Mouse (Mus musculus): Measurements from ENCODE around the gene Zfand2b.

Zfand2b gene

DNA sequence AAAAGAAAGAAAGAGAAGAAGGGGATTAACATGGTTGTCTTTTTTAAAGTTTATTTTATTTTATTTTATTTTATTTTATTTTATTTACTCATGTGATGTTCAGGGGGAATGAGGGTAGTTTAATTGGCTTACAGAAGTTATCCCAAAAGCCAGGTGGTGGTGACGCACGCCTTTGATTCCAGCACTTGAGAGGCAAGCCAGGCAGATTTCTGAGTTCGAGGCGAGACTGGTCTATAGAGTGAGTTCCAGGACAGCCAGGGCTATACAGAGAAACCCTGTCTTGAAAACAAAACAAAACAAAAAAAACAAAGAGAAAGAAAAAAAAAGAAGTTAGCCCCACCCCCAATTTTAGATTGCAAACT lies 8.2 kb upstream of the Zfand2b start:
- WGBS = 88% methylated on average over 4 of the region's 4 CpGs

DNA sequence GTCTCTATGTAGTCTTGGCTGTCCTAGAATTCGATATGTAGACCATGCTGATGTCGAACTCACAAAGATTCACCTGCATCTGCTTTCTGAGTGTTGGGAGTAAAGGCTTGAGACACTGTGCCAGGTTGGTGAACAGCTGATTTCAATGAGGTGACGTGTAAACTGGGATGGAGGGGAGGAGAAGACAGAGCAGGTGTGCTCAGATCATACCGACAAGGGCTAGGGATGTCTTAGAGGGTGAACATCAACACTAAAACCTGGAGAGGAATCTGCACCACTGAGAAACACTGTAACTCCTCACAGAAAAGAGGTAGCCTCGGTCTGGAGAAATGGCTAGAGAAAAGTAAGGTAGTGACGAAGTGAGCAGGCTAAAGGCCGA lies 364 bp upstream of the Zfand2b start:
- 7% methylated on average over 7 of the region's 7 CpGs for WGBS

- 4% methylated on average over 23 of the region's 23 CpGs for WGBS
Observed at GRCm38 (mm10) chr1:75179334-75180104, 11.1 kb downstream of the Zfand2b start.

GRCm38 (mm10) chr1:75180105-75180590 lies 11.7 kb downstream of the Zfand2b start, which contains the start of gene Abcb6:
Gene Abcb6 (minus strand): TSS chr1:75180392.
- under 1% methylated on average over 31 of the region's 31 CpGs for WGBS

DNA sequence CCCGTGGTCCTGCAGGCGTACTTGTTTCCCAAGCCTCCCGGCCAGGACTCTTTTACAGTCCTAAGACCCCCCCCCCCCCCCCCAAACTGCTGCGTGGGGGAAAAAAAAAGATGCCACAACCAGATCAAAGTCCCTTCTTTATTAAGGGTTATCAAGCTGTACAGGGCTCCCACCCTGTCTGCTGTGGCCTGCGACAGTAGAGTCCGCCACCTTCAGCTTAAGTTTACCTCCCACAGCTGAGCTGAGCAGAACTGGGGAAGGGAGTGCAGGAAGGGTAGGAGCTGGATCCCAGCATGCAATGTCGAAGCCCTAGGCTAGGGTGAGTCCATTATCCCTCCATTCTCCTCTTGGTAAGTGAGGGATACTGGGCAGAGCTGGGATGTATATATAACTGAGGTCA lies 12.3 kb downstream of the Zfand2b start:
- 31% methylated on average over 7 of the region's 7 CpGs for WGBS

DNA sequence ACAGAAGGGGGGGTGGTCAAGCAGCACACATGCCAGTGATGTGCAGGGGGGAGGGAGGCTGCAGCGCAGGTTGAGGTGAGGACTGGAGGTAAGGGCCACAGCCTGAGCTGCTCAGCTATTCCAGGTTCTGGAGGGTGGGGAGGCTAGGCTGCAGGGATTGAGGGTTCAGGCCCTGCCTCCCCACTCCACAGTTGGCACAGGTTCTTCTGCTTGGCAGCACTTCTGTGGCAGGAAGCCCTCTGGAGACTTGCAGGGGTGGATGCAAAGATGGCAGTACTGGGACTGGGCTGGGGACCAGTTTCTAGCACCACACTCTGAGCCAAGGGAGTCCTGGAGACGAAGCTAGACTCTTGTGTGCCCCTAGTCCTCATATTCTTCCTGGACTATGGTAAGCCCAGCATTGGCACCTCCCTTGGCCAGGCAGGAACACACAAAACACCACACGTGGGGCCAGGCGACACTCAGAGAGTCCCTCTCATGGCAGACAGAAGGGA lies 13.0 kb downstream of the Zfand2b start:
- 68% methylated on average over 4 of the region's 4 CpGs for WGBS

GRCm38 (mm10) chr1:75182160-75182559 lies 13.7 kb downstream of the Zfand2b start:
- 63% methylated on average over 4 of the region's 4 CpGs for WGBS

- 88% methylated on average over 11 of the region's 11 CpGs for WGBS
Observed at GRCm38 (mm10) chr1:75185495-75185894, 17.0 kb downstream of the Zfand2b start.

GRCm38 (mm10) chr1:75187914-75188483 lies 19.6 kb downstream of the Zfand2b start:
- WGBS = 85% methylated on average over 2 of the region's 2 CpGs

DNA sequence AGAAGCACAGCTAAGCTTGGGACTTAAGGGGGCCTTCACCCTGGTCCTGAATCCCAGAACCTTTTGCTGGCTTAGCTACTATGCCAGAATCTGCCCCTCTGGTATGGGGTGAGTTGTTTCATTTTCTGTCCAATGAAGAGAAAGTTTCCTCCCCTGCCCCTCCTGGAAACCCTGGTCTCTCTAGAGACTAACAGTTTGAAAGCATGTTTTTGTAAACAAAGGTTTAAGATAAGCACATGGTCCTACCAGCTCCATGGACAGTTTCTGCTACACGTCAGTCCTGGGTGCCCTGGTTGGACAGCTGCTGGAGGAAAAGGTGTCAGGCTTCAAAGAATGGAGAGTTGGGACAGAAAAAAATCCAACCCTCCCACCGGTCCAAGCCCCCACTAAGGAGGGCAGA lies 22.1 kb downstream of the Zfand2b start:
- 42% methylated on average over 2 of the region's 2 CpGs for WGBS

- WGBS = 27% methylated on average over 5 of the region's 5 CpGs
Observed at GRCm38 (mm10) chr1:75191258-75191621, 22.8 kb downstream of the Zfand2b start.

DNA sequence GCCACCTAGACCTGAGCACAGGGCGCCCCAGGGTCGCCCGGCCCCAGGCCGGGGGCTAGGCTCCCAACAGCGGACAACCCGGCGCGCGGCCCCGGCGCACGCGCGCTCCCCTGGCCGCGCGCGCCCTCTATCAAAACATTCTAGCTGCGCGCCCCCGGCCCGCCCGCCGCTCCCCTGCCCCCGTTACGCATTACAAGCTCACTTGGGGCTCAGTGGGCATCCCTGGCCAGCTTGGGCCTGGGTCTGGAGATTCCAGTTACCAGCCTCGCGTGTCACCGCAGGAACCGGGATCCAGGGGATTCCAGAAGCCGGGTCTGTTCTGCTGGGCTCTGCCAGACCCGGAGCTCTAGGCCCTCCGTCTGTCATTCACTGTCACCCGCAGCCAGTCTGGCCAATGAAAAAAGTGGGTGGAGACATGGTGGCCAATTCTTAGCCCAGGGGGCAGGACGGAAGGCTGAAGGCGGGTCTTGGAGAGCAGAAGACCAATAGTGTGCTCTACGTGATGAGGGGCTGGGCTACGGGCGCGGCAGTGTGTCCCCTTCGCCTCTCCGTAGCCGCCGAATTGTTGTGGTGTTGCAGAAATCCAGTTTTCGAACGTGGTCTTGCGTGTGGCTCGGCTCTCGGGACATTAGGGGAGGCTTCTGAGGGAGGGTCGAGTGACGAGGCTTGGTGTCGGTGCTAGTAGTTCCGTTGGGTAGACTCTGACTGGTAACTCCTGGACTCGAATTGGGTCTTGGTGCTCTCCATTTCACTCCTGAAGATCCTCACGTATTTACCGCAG lies 23.4 kb downstream of the Zfand2b start, which contains the start of the genes Ankzf1 and Atg9a:
Ankzf1 (plus strand) TSS at position 530 of the 781 bp plus-strand sequence.
Atg9a (minus strand) TSS at position 575 of the 781 bp plus-strand sequence.
- under 1% methylated on average over 52 of the region's 56 CpGs for WGBS

GRCm38 (mm10) chr1:75192452-75192851 lies 24.0 kb downstream of the Zfand2b start:
- under 1% methylated on average over 19 of the region's 19 CpGs for WGBS

DNA sequence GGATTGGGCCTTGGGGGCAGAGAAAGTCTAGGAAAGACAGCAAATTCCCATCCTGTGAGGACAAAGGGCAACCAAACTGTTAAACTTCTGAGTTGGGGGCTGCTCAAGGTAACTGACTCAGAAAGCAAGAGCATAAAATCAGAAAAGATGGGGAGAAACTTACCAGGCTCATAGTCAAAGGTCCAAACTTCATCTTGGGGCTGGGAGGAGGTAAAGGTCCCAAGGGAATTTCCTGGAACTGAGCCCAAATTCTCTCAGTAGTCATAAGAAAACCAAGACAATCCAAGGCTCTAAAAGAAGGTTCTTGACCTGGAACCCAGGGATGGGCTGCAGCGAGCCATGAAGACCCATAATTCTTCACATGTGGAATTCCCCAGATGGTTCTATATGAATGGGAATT lies 32.8 kb downstream of the Zfand2b start:
- WGBS = 88% methylated on average over 1 of the region's 1 CpGs

DNA sequence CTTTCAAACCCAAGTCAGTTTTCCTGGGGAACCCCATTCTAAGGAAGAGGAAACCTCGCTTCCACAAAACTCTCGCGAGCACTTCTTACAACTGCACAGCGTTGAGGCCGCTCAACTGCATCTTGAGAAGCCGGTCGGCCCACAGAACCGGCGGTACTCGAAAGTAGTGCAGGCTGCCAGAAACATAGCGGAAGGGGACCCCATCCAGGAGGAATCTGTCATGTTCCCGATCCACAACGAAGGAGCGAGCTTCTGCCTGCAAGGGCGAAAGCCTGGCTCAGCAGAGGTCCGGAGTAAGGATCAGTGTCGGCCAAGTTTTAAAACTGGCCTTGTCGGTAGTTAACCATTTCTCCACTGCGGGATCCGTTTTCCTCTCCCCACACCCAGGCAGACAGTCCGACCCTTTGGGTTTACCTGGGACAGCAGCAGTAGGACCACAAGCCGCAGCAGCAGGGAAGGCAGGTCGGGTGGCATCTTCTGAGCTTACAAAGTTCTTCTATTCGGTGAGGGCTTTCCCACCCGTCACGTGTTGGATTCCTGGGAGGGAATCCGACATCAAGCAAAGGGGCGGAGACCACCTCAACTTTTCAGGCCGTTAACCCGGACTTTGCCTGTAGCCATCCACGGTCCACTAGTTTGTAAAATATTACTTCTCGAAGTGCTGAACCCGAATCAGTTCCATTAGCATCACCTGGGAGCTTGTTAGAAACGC lies 40.7 kb downstream of the Zfand2b start:
- WGBS = 12% methylated on average over 34 of the region's 34 CpGs

DNA sequence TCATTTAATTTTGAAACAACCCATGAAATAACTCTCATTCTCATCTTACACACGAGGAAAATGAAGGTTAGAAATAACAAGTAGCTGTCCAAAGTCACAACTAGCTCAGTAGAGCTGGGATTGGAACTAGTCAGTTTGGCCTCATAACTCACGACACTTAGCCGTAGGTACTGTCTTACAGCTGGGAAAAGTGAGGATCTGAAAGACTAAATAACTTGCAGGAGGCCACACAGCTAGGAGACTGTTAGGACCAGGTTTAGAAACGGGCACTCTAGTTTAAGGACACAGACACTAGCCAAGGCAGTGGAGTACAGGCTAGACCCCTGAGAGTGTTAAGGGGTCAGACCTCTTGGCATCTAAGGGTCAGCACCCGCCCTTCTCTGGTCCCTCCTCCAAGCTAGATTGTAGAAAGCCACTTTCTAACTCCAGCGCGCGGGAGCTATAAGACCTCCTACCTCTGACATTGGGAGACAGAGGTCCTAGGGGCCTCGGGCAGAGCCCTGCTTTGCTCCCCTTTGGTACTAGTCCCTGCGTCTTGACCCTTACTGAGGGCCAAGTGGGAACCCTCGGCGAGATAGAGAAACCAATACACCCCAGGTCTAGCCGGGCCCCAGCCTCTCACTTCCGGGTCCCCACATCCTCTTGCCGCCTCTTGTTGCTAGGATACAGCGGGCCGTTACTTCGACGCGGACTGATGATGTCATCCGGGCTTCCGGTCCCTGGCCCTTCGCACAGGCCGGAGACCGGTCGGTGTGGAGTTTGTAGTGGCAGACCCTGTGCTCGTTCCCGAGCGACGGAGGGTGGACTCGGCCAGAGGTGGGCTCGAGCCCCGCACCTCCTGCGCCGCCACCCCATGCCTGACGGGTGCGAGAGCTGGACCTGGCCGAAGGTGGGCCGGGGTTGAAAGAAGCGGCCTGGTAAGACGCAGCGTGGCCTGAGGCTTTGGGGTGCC lies 42.0 kb downstream of the Zfand2b start, which contains the start of the genes Glb1l and Stk16:
Glb1l (minus strand) TSS at position 678 of the 952 bp plus-strand sequence.
Stk16 (plus strand) TSS at position 703 of the 952 bp plus-strand sequence.
- WGBS = 5% methylated on average over 42 of the region's 42 CpGs

DNA sequence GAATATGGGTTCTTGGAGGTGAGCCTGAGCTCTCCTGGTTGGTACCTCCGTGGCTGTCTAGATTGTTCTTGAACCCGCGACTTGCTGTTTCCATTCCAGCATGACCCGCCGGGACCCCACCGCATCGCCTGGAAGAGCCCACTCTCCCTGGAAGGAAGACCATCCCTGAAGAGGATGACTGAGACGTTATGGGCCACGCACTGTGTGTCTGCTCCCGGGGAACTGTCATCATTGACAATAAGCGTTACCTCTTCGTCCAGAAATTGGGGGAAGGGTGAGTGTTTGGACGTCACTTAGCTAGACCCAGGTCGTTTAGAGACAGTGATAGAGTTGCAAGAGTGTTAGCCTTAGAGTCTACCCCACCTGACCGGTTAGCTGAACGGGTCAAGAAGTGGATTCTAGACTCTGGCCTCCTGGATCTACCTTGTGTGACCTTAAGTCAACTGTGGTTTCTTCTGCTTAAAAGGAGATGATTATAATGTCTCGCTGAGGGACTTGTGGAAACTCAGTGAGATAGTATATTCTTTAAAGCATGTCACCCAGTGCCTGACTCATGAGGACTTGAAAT lies 42.8 kb downstream of the Zfand2b start:
- 13% methylated on average over 17 of the region's 17 CpGs for WGBS

GRCm38 (mm10) chr1:75212542-75212941 lies 44.1 kb downstream of the Zfand2b start:
- 83% methylated on average over 4 of the region's 4 CpGs for WGBS

DNA sequence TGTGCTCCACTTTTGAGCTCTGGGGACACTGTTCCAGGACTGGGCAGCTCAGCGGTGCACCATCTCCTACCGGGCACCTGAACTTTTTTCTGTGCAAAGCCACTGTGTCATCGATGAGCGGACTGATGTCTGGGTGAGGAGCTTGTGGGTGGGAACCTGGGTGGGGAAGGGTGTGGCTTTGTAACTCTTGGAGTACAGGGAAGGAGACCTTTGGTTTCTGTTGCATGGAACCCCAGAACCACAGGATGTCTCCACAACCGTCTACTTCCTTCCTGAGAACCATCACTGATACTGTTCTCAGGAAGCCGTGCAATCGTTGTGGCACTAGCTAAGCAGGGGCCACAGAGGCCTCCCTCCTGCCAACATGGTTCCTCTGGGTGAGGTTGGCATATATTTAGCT lies 44.6 kb downstream of the Zfand2b start:
- 78% methylated on average over 7 of the region's 7 CpGs for WGBS

- WGBS = 45% methylated on average over 2 of the region's 2 CpGs
Observed at GRCm38 (mm10) chr1:75214442-75214841, 46.0 kb downstream of the Zfand2b start.

All from cerebral cortex, adult 2 months (tissue).